In the genomic region with DNA sequence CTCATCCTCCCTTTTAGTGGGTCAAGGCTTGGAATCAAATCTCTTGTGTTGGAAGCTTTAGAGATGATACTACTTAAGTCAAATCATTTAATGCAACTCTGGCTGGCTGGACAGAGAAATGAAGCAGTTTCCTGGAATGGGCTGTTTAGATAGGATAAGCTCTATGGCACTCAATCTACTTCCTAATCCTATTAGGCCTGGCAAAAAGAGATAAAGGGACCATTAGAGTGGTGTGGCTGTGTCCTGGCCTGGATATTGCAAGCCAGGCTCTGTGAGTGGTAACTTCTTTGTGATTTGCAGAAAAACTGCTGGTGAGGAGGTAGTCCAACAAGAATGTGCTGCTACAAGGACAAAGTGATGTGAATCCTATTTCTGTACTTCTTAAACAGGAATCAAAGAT, we compare ENCODE assay signal across 27 mouse cellular contexts.
DNase-seq lines count a peak whose midpoint lies in the region; ATAC-seq and TF ChIP-seq lines count a peak whose summit lies in the region.
"Had no signal": no experiment of that assay in that cellular context is flagged by ENCODE, and none has a peak within 500 bp of the region (broad histone marks: within the 10 kb centered on the region; RNA-seq: fewer than 3 reads in every experiment).

No protein-coding gene starts in this region.

- no peak overlapping the region for H3K9ac ChIP-seq in midbrain, embryonic 13.5 days (replicated peaks)
- no peak overlapping the region for H3K9ac ChIP-seq in midbrain, postnatal 0 days (replicated peaks; ENCODE audit: low read length, poor library complexity, severe bottlenecking)
- H3K9ac ChIP-seq: forebrain, embryonic 13.5 days; heart, embryonic 12.5 days; heart, embryonic 15.5 days; hindbrain, embryonic 13.5 days; intestine, embryonic 15.5 days had no signal

- TF ChIP-seq POLR2A in brain, embryonic 14.5 days (IDR thresholded peaks at IDR 0.05; ENCODE audit: borderline replicate concordance, extremely low read depth, insufficient read depth, insufficient read length, poor library complexity, severe bottlenecking), result no peak

- H3K4me2 ChIP-seq in midbrain, embryonic 13.5 days (replicated peaks), result no peak overlapping the region
- H3K4me2 ChIP-seq in midbrain, postnatal 0 days (ENCODE audit: low read depth, low read length, poor library complexity, severe bottlenecking), result no peak overlapping the region
- H3K4me2 ChIP-seq: forebrain, embryonic 13.5 days; heart, embryonic 12.5 days; heart, embryonic 15.5 days; hindbrain, embryonic 13.5 days; intestine, embryonic 15.5 days had no signal

- peak; percentile 77 for ATAC-seq in midbrain, embryonic 13.5 days
- no peak for ATAC-seq in midbrain, postnatal 0 days (ENCODE audit: low FRiP score)
- no peak for ATAC-seq in megakaryocyte-erythroid progenitor cell, adult 5-6 weeks (replicated peaks; ENCODE audit: low FRiP score, low TSS enrichment, poor library complexity, severe bottlenecking)
- ATAC-seq: forebrain, embryonic 13.5 days; forebrain, embryonic 16.5 days; hindbrain, embryonic 16.5 days; intestine, embryonic 15.5 days had no signal

- no peaks in the 10 kb centered on the region for H3K36me3 ChIP-seq in midbrain, embryonic 13.5 days
- no peaks in the 10 kb centered on the region for H3K36me3 ChIP-seq in midbrain, postnatal 0 days (ENCODE audit: insufficient read depth, low read length)
- no peaks in the 10 kb centered on the region for H3K36me3 ChIP-seq in heart, embryonic 10.5 days
- H3K36me3 ChIP-seq: forebrain, embryonic 10.5 days; heart, embryonic 12.5 days; heart, embryonic 15.5 days; hindbrain, embryonic 10.5 days; hindbrain, embryonic 13.5 days; intestine, embryonic 15.5 days had no signal

- no peak overlapping the region for H3K27ac ChIP-seq in midbrain, embryonic 13.5 days
- no peak overlapping the region for H3K27ac ChIP-seq in midbrain, postnatal 0 days (ENCODE audit: low read depth, low read length)
- H3K27ac ChIP-seq in heart, embryonic 10.5 days, result no peak overlapping the region
- H3K27ac ChIP-seq: forebrain, embryonic 10.5 days; forebrain, embryonic 13.5 days; heart, adult 2 months; heart, embryonic 15.5 days; hindbrain, embryonic 10.5 days; hindbrain, embryonic 13.5 days; intestine, embryonic 15.5 days had no signal

- no peaks in the 10 kb centered on the region for H3K4me1 ChIP-seq in midbrain, embryonic 13.5 days (replicated peaks)
- H3K4me1 ChIP-seq in midbrain, postnatal 0 days (ENCODE audit: insufficient read depth, low read length), result no peaks in the 10 kb centered on the region
- no peaks in the 10 kb centered on the region for H3K4me1 ChIP-seq in heart, embryonic 10.5 days
- H3K4me1 ChIP-seq: forebrain, embryonic 10.5 days; forebrain, embryonic 13.5 days; heart, embryonic 12.5 days; heart, embryonic 15.5 days; hindbrain, embryonic 10.5 days; hindbrain, embryonic 13.5 days; intestine, embryonic 15.5 days had no signal

- DNase-seq in midbrain, postnatal 0 days (ENCODE audit: low spot score), result no peak
- peak; percentile 69 for DNase-seq in MN1 (ENCODE audit: low spot score)
- peak; percentile 40 for DNase-seq in brain, embryonic 14.5 days (ENCODE audit: low read depth)
- DNase-seq in retina, postnatal 7 days (ENCODE audit: low read depth, low spot score), result peak; percentile 6
- DNase-seq in heart, embryonic 10.5 days (ENCODE audit: low spot score), result no peak
- DNase-seq: adrenal gland, adult 2 months; adrenal gland, postnatal 14 days; cerebellum, adult 18-20 months; cerebellum, adult 9-11 months; cerebellum, postnatal 36 days; embryo, embryonic 11 days; gastrocnemius, postnatal 10 days; gastrocnemius, postnatal 36 days; heart, adult 2 months; heart, postnatal 10 days; heart, postnatal 36 days had no signal

- no peak for TF ChIP-seq CTCF in midbrain, postnatal 0 days (IDR thresholded peaks at IDR 0.05)
- no peak for TF ChIP-seq CTCF in brain, embryonic 14.5 days (IDR thresholded peaks at IDR 0.05; ENCODE audit: borderline replicate concordance, extremely low read depth, insufficient read depth, insufficient read length)

- no peaks in the 10 kb centered on the region for H3K27me3 ChIP-seq in midbrain, embryonic 13.5 days
- no peaks in the 10 kb centered on the region for H3K27me3 ChIP-seq in midbrain, postnatal 0 days (ENCODE audit: insufficient read depth, low read length)
- no peaks in the 10 kb centered on the region for H3K27me3 ChIP-seq in heart, embryonic 10.5 days (ENCODE audit: insufficient read depth, poor library complexity, severe bottlenecking)
- H3K27me3 ChIP-seq: forebrain, embryonic 13.5 days; heart, embryonic 12.5 days; heart, embryonic 15.5 days; hindbrain, embryonic 13.5 days; intestine, embryonic 15.5 days had no signal

- no peak overlapping the region for H3K4me3 ChIP-seq in midbrain, embryonic 13.5 days (replicated peaks)
- no peak overlapping the region for H3K4me3 ChIP-seq in midbrain, postnatal 0 days (ENCODE audit: low read depth, low read length)
- H3K4me3 ChIP-seq in heart, embryonic 10.5 days, result no peak overlapping the region
- H3K4me3 ChIP-seq: forebrain, embryonic 10.5 days; forebrain, embryonic 13.5 days; heart, adult 2 months; heart, embryonic 12.5 days; heart, embryonic 15.5 days; hindbrain, embryonic 10.5 days; hindbrain, embryonic 13.5 days; intestine, embryonic 15.5 days had no signal

- H3K9me3 ChIP-seq in midbrain, embryonic 13.5 days, result no peaks in the 10 kb centered on the region
- no peaks in the 10 kb centered on the region for H3K9me3 ChIP-seq in midbrain, postnatal 0 days (ENCODE audit: low read length)
- H3K9me3 ChIP-seq in heart, embryonic 10.5 days, result no peaks in the 10 kb centered on the region
- H3K9me3 ChIP-seq: forebrain, embryonic 10.5 days; forebrain, embryonic 13.5 days; heart, embryonic 12.5 days; heart, embryonic 15.5 days; hindbrain, embryonic 10.5 days; hindbrain, embryonic 13.5 days; intestine, embryonic 15.5 days had no signal

Comparison
In these comparisons a context has a peak if more than half of its experiments do, and no peak if none do; other contexts are left out.
1. DNase-seq: peak in MN1 (single experiment), brain, embryonic 14.5 days (single experiment) and retina, postnatal 7 days (single experiment); none in midbrain, postnatal 0 days (single experiment) and heart, embryonic 10.5 days (single experiment).